Mouse (Mus musculus) ES-Bruce4 (cell line): ENCODE measurements around the gene Dnttip2.

Experiments
- CTCF ChIP-seq: IDR thresholded peaks from one replicate; pipeline ENCODE4 v1.8.1; 2011; ENCODE audit warnings: low read depth, low read length
- EP300 ChIP-seq: IDR thresholded peaks from 2 replicates; pipeline ENCODE4 v1.6.1; 2011; ENCODE audit warnings: low read depth, low read length; ENCODE audit not compliant: insufficient read depth
- POLR2A ChIP-seq: IDR thresholded peaks from one replicate; pipeline ENCODE4 v1.8.1; 2011; ENCODE audit warnings: low read length; ENCODE audit not compliant: insufficient read depth

DNA sequence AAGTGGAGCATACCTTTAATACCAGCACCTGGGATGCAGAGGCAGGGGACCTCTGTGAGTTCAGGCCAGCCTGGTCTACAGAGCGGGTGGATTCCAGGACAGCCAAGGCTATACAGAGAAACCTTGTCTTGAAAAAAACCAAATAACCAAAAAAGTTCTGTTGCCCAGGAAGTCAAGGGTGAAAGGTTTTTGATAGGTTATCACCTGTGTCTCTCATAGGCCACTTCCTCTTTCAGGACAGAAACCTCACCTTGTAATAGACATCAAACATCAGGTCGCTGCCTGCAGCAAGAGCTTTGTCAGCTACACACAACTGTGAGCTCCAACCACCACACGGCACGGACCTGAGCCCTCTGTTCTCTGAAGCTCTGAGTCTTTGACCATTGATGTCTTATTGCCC is 30.4 kb downstream of the Dnttip2 start:
- TF ChIP-seq CTCF (no peak), POLR2A (no peak), EP300 (no peak)
